Mouse (Mus musculus) MEL (cell line): ENCODE data around the gene Hoga1. TPM values are rescaled to one million over a fixed set of nuclear protein-coding genes. Genes with fewer than 3 reads are reported as not detected.

ENCODE experiments used
- DNase-seq: peaks from one replicate; pipeline ENCODE4 v3.0.0; 2011; ENCODE audit warnings: low read depth, low spot score
- H3K27ac ChIP-seq: 2 replicates; pipeline ENCODE4 v1.5.1; 2012; ENCODE audit warnings: low read depth, mild to moderate bottlenecking, control low read depth, low read length, moderate library complexity; ENCODE audit not compliant: control insufficient read depth
- H3K27me3 ChIP-seq, 2 experiments: fragments of 150-350 bp in 1 of 2; sonication (generic) in 1 of 2; 2 replicates each; pipeline ENCODE4 v1.6.1; 2012; ENCODE audit warnings: low read length in 2 of 2, mild to moderate bottlenecking in 2 of 2, improper control_type of control experiment in 1 of 2, moderate library complexity in 1 of 2; ENCODE audit not compliant: insufficient read depth in 2 of 2, control insufficient read depth in 1 of 2
- H3K36me3 ChIP-seq, 2 experiments: 2 replicates each; pipeline ENCODE4 v1.6.1; 2012 to 2014; ENCODE audit warnings: low read length in 2 of 2, improper control_type of control experiment in 1 of 2, inconsistent platforms in 1 of 2, mild to moderate bottlenecking in 1 of 2; ENCODE audit not compliant: insufficient read depth in 2 of 2, control insufficient read depth in 1 of 2
- H3K4me1 ChIP-seq, 2 experiments: fragments of 150-350 bp in 1 of 2; sonication (generic) in 1 of 2; 2 replicates each; pipeline ENCODE4 v1.6.1; 2012; ENCODE audit warnings: low read length in 2 of 2, improper control_type of control experiment in 1 of 2, mild to moderate bottlenecking in 1 of 2; ENCODE audit not compliant: insufficient read depth in 2 of 2, control insufficient read depth in 1 of 2
- H3K4me3 ChIP-seq, 2 experiments: fragments of 150-350 bp in 1 of 2; sonication (generic) in 1 of 2; 2 replicates each; pipeline ENCODE4 v1.5.1; 2012; ENCODE audit warnings: low read depth in 2 of 2, low read length in 2 of 2, mild to moderate bottlenecking in 2 of 2, moderate library complexity in 2 of 2, control low read depth in 1 of 2, improper control_type of control experiment in 1 of 2; ENCODE audit not compliant: control insufficient read depth in 1 of 2, insufficient read depth in 1 of 2
- H3K79me2 ChIP-seq: 2 replicates; pipeline ENCODE4 v1.6.1; 2012; ENCODE audit warnings: mild to moderate bottlenecking, low read length, moderate library complexity; ENCODE audit not compliant: control insufficient read depth, poor library complexity, insufficient read depth
- H3K9ac ChIP-seq: 2 replicates; pipeline ENCODE4 v1.6.1; 2012; ENCODE audit warnings: low read depth, mild to moderate bottlenecking, control low read depth, low read length, moderate library complexity; ENCODE audit not compliant: control insufficient read depth, poor library complexity, severe bottlenecking
- H3K9me3 ChIP-seq: fragments of 150-350 bp; sonication (generic); replicated peaks from 2 replicates; pipeline ENCODE4 v1.6.1; 2012; ENCODE audit warnings: mild to moderate bottlenecking, low read length, improper control_type of control experiment, moderate library complexity; ENCODE audit not compliant: insufficient read depth
- CTCF ChIP-seq, 3 experiments: IDR thresholded peaks in 2 of 3; conservative IDR thresholded peaks in 1 of 3; 2 replicates each; pipeline ENCODE4 v1.5.1; 2011 to 2012; ENCODE audit warnings: low read length in 3 of 3, low read depth in 2 of 3, mild to moderate bottlenecking in 2 of 3, improper control_type of control experiment in 1 of 3, inconsistent platforms in 1 of 3, mixed read lengths in 1 of 3, moderate library complexity in 1 of 3; ENCODE audit not compliant: control insufficient read depth in 1 of 3, insufficient read depth in 1 of 3, poor library complexity in 1 of 3, severe bottlenecking in 1 of 3
- ELF1 ChIP-seq: IDR thresholded peaks from 2 replicates; pipeline ENCODE4 v1.6.1; 2014; ENCODE audit warnings: low read depth, mild to moderate bottlenecking, inconsistent platforms, low read length, improper control_type of control experiment, moderate library complexity
- HCFC1 ChIP-seq: IDR thresholded peaks from 2 replicates; pipeline ENCODE4 v1.6.1; 2012; ENCODE audit warnings: low read depth, mild to moderate bottlenecking, inconsistent platforms, low read length, improper control_type of control experiment, moderate library complexity
- KAT2A ChIP-seq: conservative IDR thresholded peaks from 2 replicates; pipeline ENCODE4 v1.6.1; 2012; ENCODE audit warnings: low read depth, low read length, improper control_type of control experiment, inconsistent platforms
- NELFE ChIP-seq: IDR thresholded peaks from 2 replicates; pipeline ENCODE4 v1.6.1; 2011; ENCODE audit warnings: low read depth, low read length, improper control_type of control experiment
- NRF1 ChIP-seq: IDR thresholded peaks from 2 replicates; pipeline ENCODE4 v1.6.1; 2014; ENCODE audit warnings: low read depth, mild to moderate bottlenecking, inconsistent platforms, low read length, improper control_type of control experiment, moderate library complexity; ENCODE audit not compliant: poor library complexity, insufficient read depth, severe bottlenecking
- POLR2A ChIP-seq, 2 experiments: IDR thresholded peaks; 2 replicates each; pipeline ENCODE4 v1.6.1; 2011 to 2012; ENCODE audit warnings: low read length in 2 of 2, mild to moderate bottlenecking in 2 of 2, control low read depth in 1 of 2, improper control_type of control experiment in 1 of 2, low read depth in 1 of 2, moderate library complexity in 1 of 2; ENCODE audit not compliant: control insufficient read depth in 1 of 2, insufficient read depth in 1 of 2, poor library complexity in 1 of 2
- POLR2AphosphoS2 ChIP-seq: IDR thresholded peaks from 2 replicates; pipeline ENCODE4 v1.6.1; 2011; ENCODE audit warnings: low read length, improper control_type of control experiment
- RAD21 ChIP-seq: IDR thresholded peaks from 2 replicates; pipeline ENCODE4 v1.6.1; 2011; ENCODE audit warnings: mild to moderate bottlenecking, low read depth, low read length, improper control_type of control experiment
- SMC3 ChIP-seq: IDR thresholded peaks from 2 replicates; pipeline ENCODE4 v1.6.1; 2011; ENCODE audit warnings: low read depth, low read length, improper control_type of control experiment
- TBP ChIP-seq: IDR thresholded peaks from 2 replicates; pipeline ENCODE4 v1.8.0; 2011; ENCODE audit warnings: low read depth, low read length, improper control_type of control experiment
- USF1 ChIP-seq: IDR thresholded peaks from 2 replicates; pipeline ENCODE4 v1.6.1; 2014; ENCODE audit warnings: low read depth, mild to moderate bottlenecking, inconsistent platforms, low read length, improper control_type of control experiment, moderate library complexity
- USF2 ChIP-seq, 2 experiments: IDR thresholded peaks; 2 replicates each; pipeline ENCODE4 v1.6.1; 2011 to 2012; ENCODE audit warnings: improper control_type of control experiment in 2 of 2, low read length in 2 of 2, borderline replicate concordance in 1 of 2, inconsistent platforms in 1 of 2, low read depth in 1 of 2, mild to moderate bottlenecking in 1 of 2; ENCODE audit not compliant: insufficient read depth in 1 of 2
- ZC3H11A ChIP-seq: IDR thresholded peaks from 2 replicates; pipeline ENCODE4 v1.6.1; 2012; ENCODE audit warnings: low read depth, mild to moderate bottlenecking, inconsistent platforms, low read length, improper control_type of control experiment
- ZNF384 ChIP-seq: IDR thresholded peaks from 2 replicates; pipeline ENCODE4 v1.6.1; 2012; ENCODE audit warnings: low read depth, mild to moderate bottlenecking, inconsistent platforms, low read length, improper control_type of control experiment
- polyA plus RNA-seq, 2 experiments: library from polyadenylated mRNA; stranded (reverse) in 1 of 2; unstranded in 1 of 2; fragments of >175 nt in 1 of 2; fragments of >200 nt in 1 of 2; gene quantifications; 2 replicates each; pipeline versions ENCODE4 v1.2.1 to v1.2.4; 2012; ENCODE audit warnings: low replicate concordance in 2 of 2, low read depth in 1 of 2; ENCODE audit not compliant: insufficient read length in 2 of 2, insufficient read depth in 1 of 2, missing spikeins in 1 of 2
- total RNA-seq: library from RNA; depleted of rRNA; stranded (reverse); fragments of 300-350 nt; gene quantifications from 2 replicates; pipeline ENCODE4 v1.2.3, GENCODE M21; 2012

Hoga1 gene
- total and polyA plus RNA-seq, 3 experiments: 0.31 to 0.38 TPM; not detected in 1

- no peak for DNase-seq
- no peaks in the 10 kb centered on the region for H3K27me3 ChIP-seq
- H3K4me3 ChIP-seq: no peak overlapping the region
- no peaks in the 10 kb centered on the region for H3K36me3 ChIP-seq
- TF ChIP-seq POLR2AphosphoS2: no peak
- no peak for TF ChIP-seq USF2 (IDR thresholded peaks at IDR 0.05; ENCODE audit: borderline replicate concordance in 1 of 2, insufficient read depth in 1 of 2, low read depth in 1 of 2, low read length in 2 of 2)
- no peak for TF ChIP-seq HCFC1
- TF ChIP-seq POLR2A (IDR thresholded peaks at IDR 0.05; ENCODE audit: control insufficient read depth in 1 of 2, insufficient read depth in 1 of 2, low read depth in 1 of 2, low read length in 2 of 2, poor library complexity in 1 of 2): no peak
- TF ChIP-seq NELFE: no peak
- H3K9me3 ChIP-seq: no peaks in the 10 kb centered on the region
- H3K27ac ChIP-seq: no peak overlapping the region
- H3K9ac ChIP-seq: no peak overlapping the region
- peaks cover 0 to 5% of the 10 kb centered on the region in 2 experiments; a peak in 1 of 4 replicates for H3K4me1 ChIP-seq
- H3K79me2 ChIP-seq: no peaks in the 10 kb centered on the region
These were observed 22.9 kb upstream of the Hoga1 start for GRCm38 (mm10) chr19:42022542-42022848.

- peak; percentile 87 for DNase-seq
- Histone ChIP-seq H3K4me1 (no peaks in the 10 kb centered on the region), H3K9me3 (no peaks in the 10 kb centered on the region), H3K9ac (no peak overlapping the region), H3K36me3 (no peaks in the 10 kb centered on the region), H3K27ac (no peak overlapping the region), H3K4me3 (no peak overlapping the region), H3K27me3 (no peaks in the 10 kb centered on the region), H3K79me2 (no peaks in the 10 kb centered on the region)
- TF ChIP-seq SMC3: peak; percentile 96
- TF ChIP-seq ZC3H11A: peak; percentile 88
- TF ChIP-seq USF1: no peak
- 0 out of 2 replicates have a peak, but pooled peaks have one; percentile 37 for TF ChIP-seq TBP
- TF ChIP-seq ELF1: no peak
- TF ChIP-seq RAD21: peak; percentile 94
- TF ChIP-seq CTCF (IDR thresholded peaks at IDR 0.05 in 2 of 3, conservative IDR thresholded peaks at IDR 0.05 in 1 of 3; ENCODE audit: control insufficient read depth in 1 of 3, insufficient read depth in 1 of 3, low read depth in 2 of 3, low read length in 3 of 3, poor library complexity in 1 of 3, severe bottlenecking in 1 of 3): peak; percentile 98 to 99 (median 99)
These were observed 19.3 kb upstream of the Hoga1 start for GRCm38 (mm10) chr19:42026158-42026557.

GRCm38 (mm10) chr19:42031112-42031511, 14.3 kb upstream of the Hoga1 start:
- TF ChIP-seq ZNF384: no peak
- no peak for TF ChIP-seq NRF1
- TF ChIP-seq KAT2A: no peak
- TF ChIP-seq NELFE: no peak
- Histone ChIP-seq H3K4me3 (no peak overlapping the region), H3K9me3 (no peaks in the 10 kb centered on the region), H3K79me2 (no peaks in the 10 kb centered on the region), H3K36me3 (no peaks in the 10 kb centered on the region), H3K27ac (no peak overlapping the region), H3K9ac (no peak overlapping the region), H3K4me1 (peaks cover 0 to 7% of the 10 kb centered on the region in 2 experiments; a peak in 3 of 4 replicates), H3K27me3 (no peaks in the 10 kb centered on the region)
- DNase-seq: no peak
